Mouse (Mus musculus) hindbrain, embryonic 12.5 days (tissue): ENCODE measurements around the gene Hecw2. TPM values are rescaled to one million over a fixed set of nuclear protein-coding genes. Genes with fewer than 3 reads are reported as not detected.

Experiments used
- ATAC-seq: fragments of 200-750 bp; cut with Nextera tagmentation; 2 replicates; pipeline ENCODE4 v1.8.0; 2017; ENCODE audit warnings: moderate TSS enrichment; ENCODE audit not compliant: low FRiP score
- H3K27ac ChIP-seq: fragments of 300-500 bp; sonication (generic); 2 replicates; pipeline ENCODE4 v1.5.1; 2016; ENCODE audit warnings: mild to moderate bottlenecking
- H3K27me3 ChIP-seq: fragments of 300-500 bp; sonication (generic); 2 replicates; pipeline ENCODE4 v1.6.1; 2016; ENCODE audit warnings: mild to moderate bottlenecking
- H3K36me3 ChIP-seq: fragments of 300-500 bp; sonication (generic); 2 replicates; pipeline ENCODE4 v1.6.1; 2016; ENCODE audit warnings: mild to moderate bottlenecking
- H3K4me1 ChIP-seq: fragments of 300-500 bp; sonication (generic); 2 replicates; pipeline ENCODE4 v1.6.1; 2016
- H3K4me2 ChIP-seq: fragments of 300-500 bp; sonication (generic); replicated peaks from 2 replicates; pipeline ENCODE4 v1.6.1; 2016; ENCODE audit warnings: mild to moderate bottlenecking
- H3K4me3 ChIP-seq: fragments of 300-500 bp; sonication (generic); 2 replicates; pipeline ENCODE4 v1.5.1; 2016; ENCODE audit warnings: mild to moderate bottlenecking
- H3K9ac ChIP-seq: fragments of 300-500 bp; sonication (generic); 2 replicates; pipeline ENCODE4 v1.6.1; 2016; ENCODE audit warnings: mild to moderate bottlenecking, moderate library complexity
- H3K9me3 ChIP-seq: fragments of 300-500 bp; sonication (generic); replicated peaks from 2 replicates; pipeline ENCODE4 v1.6.1; 2016; ENCODE audit warnings: mild to moderate bottlenecking
- WGBS: fragments of 180-500 bp; shearing (Covaris S2); methylation state at CpG from one replicate; pipeline ENCODE4 v1.1.7; 2016; 5-methylcytosine and 5-hydroxymethylcytosine counted together
- polyA plus RNA-seq: library from polyadenylated mRNA; unstranded; fragments of >200 nt; fragmentation: Nextera tagmentation; extraction: Ambion mirVana; gene quantifications from 2 replicates; pipeline ENCODE4 v1.2.1, GENCODE M21; 2016

The Hecw2 gene
- polyA plus RNA-seq, 1 experiment from 2014 or later, result 8.7 TPM

DNA sequence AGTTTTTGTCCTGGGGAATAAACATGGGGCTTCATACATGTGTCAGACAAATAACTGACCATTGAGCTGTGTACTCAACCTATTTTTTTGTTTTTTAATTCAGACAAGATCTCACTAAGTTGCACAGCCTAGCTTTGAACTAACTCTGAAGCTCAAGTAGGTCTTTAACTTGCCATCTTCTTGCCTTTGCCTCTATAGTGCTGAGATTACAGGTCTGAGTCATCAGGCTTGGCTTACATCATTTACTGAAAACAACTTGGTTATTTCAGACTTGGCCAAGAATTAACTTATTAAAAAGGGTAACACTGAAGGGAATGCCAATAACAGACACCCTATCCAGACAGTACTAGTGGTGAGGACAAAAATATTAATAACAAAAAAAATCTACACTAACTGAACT lies 335.8 kb downstream of the Hecw2 start:
- no peak for ATAC-seq
- Histone ChIP-seq H3K27me3 (no peaks in the 10 kb centered on the region), H3K4me1 (no peaks in the 10 kb centered on the region), H3K36me3 (no peaks in the 10 kb centered on the region), H3K27ac (no peak overlapping the region), H3K4me3 (no peak overlapping the region), H3K4me2 (no peak overlapping the region), H3K9ac (no peak overlapping the region), H3K9me3 (no peaks in the 10 kb centered on the region)

DNA sequence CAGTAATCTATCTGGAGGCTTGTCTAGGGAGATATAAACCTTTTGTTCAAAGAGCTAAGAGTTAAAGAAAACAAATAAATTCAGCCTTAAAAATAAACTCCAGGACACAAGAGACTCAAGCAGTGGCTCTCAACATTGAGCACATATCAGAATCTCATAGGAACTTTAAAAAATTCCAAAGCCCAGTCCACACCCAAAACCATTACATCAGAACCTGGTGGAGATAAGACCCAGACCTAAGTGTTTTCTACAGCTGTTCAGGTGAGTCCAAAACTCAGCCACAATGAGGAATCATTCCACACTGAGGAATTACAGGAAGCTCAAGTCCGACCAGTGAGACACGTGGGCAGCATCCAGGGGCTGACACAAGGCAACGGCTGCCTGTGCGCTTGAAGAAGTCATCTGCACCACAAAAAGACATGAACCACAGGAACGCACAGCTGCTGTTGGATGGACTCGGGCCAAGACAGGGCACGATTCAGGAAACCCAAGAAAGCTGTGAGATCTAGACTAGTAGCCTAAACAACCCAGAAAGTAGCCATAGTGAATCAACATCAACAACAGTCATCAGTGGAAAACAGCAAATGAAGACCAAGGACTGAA lies 338.4 kb downstream of the Hecw2 start:
- Histone ChIP-seq H3K4me3 (no peak overlapping the region), H3K4me1 (no peaks in the 10 kb centered on the region), H3K27me3 (no peaks in the 10 kb centered on the region), H3K4me2 (no peak overlapping the region), H3K27ac (no peak overlapping the region), H3K9ac (no peak overlapping the region), H3K36me3 (no peaks in the 10 kb centered on the region), H3K9me3 (no peaks in the 10 kb centered on the region)
- ATAC-seq, result no peak
- 91% methylated on average over 7 of the region's 7 CpGs for WGBS

DNA sequence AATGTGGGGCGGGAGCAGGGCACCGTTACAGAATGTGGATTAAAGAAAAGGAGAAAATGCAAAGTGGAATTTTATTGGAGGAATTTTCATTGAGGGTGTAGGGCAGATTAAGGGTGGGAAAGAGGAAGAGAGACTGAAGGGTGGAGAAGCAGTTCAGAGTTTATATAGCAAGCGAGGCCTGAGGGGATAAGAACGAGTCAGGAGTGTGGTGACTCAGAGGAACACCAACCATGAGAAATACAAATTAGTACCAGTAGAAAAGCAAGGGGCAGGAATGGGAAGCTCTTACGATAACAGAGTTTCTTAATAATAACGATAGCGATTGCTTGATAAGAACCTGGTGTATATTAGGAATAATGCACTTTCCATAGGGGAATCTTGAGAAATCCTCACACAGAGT lies 339.2 kb downstream of the Hecw2 start:
- Histone ChIP-seq H3K9ac (no peak overlapping the region), H3K27me3 (no peaks in the 10 kb centered on the region), H3K27ac (no peak overlapping the region), H3K4me1 (no peaks in the 10 kb centered on the region), H3K4me3 (no peak overlapping the region), H3K9me3 (no peaks in the 10 kb centered on the region), H3K36me3 (no peaks in the 10 kb centered on the region), H3K4me2 (no peak overlapping the region)
- WGBS, result 92% methylated on average over 7 of the region's 7 CpGs
- no peak for ATAC-seq

DNA sequence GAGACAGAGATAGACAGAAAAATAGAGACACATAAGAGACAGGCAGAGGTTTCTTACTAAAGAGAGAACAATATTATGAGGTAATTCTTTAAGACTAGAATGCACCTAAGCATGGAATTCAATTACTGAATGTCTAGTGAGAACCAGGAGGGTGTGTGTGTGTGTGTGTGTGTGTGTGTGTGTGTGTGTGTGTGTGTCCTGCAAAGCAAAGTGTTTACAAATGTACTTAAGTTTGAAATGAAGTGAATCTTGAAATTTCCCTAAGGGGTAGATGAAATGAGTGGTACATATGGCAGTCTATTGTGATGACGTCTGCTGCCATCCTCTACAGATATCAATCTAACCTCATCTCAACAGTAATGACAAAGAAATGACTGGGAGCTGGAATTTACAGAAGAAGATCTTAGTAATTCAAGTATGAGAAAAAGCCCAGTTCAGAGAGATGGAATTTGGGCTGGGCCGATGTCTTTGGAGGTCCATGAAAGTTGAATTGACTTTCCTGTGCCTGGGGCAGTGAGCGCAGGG lies 342.8 kb downstream of the Hecw2 start:
- WGBS, result 84% methylated on average over 3 of the region's 3 CpGs
- no peak for ATAC-seq
- Histone ChIP-seq H3K4me3 (no peak overlapping the region), H3K9me3 (no peaks in the 10 kb centered on the region), H3K27ac (no peak overlapping the region), H3K36me3 (no peaks in the 10 kb centered on the region), H3K27me3 (no peaks in the 10 kb centered on the region), H3K4me2 (no peak overlapping the region), H3K9ac (no peak overlapping the region), H3K4me1 (no peaks in the 10 kb centered on the region)

DNA sequence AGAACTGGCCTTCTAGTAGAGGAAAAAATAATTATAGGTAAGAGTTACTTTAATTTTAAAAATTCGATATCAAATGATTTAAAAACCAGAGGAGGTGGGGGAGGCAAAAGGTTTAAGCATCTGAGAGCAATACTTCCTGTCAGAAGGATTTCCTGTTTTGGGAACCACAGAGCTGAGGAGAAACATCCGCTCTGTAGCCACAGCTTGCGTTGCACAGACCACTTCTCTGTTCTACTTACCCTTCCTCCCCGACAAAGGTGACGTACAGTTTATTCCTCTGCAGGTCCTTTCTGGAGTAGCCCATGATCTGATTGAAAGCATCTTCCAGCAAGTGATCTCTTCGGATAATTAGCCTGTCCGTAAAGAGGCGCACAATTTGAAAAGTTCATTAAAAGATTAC lies 343.6 kb downstream of the Hecw2 start:
- WGBS, result 89% methylated on average over 8 of the region's 8 CpGs
- Histone ChIP-seq H3K27me3 (no peaks in the 10 kb centered on the region), H3K4me1 (no peaks in the 10 kb centered on the region), H3K4me2 (no peak overlapping the region), H3K9ac (no peak overlapping the region), H3K36me3 (no peaks in the 10 kb centered on the region), H3K4me3 (no peak overlapping the region), H3K9me3 (no peaks in the 10 kb centered on the region), H3K27ac (no peak overlapping the region)
- no peak for ATAC-seq

DNA sequence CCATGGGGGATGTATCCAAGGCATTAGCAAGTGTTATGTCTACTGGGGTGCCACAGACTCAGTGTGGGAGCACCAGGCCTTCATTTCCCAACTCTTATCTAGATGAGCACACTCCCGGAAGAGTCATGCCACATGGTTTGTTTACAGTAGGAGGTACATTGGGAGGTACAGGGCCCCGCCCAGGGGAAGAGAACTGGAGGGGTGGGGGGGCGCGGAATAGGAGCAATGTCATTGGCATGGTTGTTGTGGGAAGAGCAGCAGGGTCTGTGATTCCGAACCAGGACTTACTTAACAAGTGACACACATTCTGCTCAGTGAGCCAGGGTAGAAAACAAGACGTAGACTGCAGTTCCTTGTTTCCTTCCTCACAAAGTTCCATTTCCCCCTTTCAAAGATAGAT lies 344.1 kb downstream of the Hecw2 start:
- Histone ChIP-seq H3K27ac (no peak overlapping the region), H3K4me3 (no peak overlapping the region), H3K9ac (no peak overlapping the region), H3K9me3 (no peaks in the 10 kb centered on the region), H3K27me3 (no peaks in the 10 kb centered on the region), H3K4me2 (no peak overlapping the region), H3K36me3 (no peaks in the 10 kb centered on the region), H3K4me1 (no peaks in the 10 kb centered on the region)
- no peak for ATAC-seq
- WGBS, result 79% methylated on average over 6 of the region's 6 CpGs

DNA sequence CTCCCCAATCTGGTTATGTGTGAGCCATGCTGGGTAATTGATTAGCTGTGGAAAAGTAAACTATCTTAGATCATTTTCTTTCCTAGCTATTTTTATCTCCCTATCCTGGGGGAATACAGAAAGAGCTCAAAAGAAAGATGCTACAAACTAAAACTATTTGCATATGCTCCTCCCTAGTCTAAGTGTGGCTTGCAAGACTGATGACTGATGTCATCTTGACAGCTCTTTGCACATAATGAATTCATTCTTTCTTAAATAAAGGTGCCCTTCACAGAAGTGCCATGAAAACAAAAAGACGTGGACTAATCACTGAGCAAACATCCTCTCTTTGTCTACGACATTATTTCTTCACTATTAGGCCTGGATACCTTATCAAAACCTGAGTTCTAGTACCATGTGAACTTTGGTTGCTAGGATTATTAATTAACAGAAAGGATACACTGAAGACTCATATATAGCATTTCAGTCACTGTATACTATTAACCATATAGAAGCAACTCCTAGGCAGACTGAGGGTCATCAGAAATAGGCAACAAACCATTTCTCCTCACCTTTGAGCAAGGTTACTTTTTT lies 348.2 kb downstream of the Hecw2 start:
- Histone ChIP-seq H3K27me3 (no peaks in the 10 kb centered on the region), H3K27ac (no peak overlapping the region), H3K9me3 (no peaks in the 10 kb centered on the region), H3K4me1 (no peaks in the 10 kb centered on the region), H3K36me3 (no peaks in the 10 kb centered on the region), H3K4me2 (no peak overlapping the region), H3K9ac (no peak overlapping the region), H3K4me3 (no peak overlapping the region)
- WGBS, result 51% methylated on average over 2 of the region's 2 CpGs
- no peak for ATAC-seq

DNA sequence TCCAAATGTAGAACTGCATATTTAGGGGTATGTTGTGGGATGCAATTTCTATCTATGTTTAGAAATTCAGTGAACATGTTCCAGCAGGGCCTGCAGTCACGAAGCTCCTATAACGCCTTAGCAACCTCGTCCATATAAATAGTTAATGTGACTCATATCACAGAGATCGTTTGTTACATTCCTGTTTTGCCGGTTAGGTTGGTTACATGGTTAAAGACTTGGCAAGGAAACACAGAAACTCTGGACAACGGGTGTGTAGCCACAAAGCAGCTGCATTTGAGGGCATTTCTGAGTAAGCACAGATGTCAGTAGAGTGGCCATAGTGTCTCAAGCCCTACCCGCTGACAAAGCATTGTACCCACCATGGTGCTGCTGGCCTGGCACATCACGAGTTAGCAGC lies 349.1 kb downstream of the Hecw2 start:
- H3K9me3 ChIP-seq, result no peaks in the 10 kb centered on the region
- H3K36me3 ChIP-seq, result no peaks in the 10 kb centered on the region
- no peak overlapping the region for H3K9ac ChIP-seq
- H3K4me2 ChIP-seq, result no peak overlapping the region
- no peaks in the 10 kb centered on the region for H3K4me1 ChIP-seq
- H3K4me3 ChIP-seq, result no peak overlapping the region
- 87% methylated on average over 8 of the region's 8 CpGs for WGBS
- H3K27ac ChIP-seq, result no peak overlapping the region
- no peaks in the 10 kb centered on the region for H3K27me3 ChIP-seq
- ATAC-seq, result no peak

DNA sequence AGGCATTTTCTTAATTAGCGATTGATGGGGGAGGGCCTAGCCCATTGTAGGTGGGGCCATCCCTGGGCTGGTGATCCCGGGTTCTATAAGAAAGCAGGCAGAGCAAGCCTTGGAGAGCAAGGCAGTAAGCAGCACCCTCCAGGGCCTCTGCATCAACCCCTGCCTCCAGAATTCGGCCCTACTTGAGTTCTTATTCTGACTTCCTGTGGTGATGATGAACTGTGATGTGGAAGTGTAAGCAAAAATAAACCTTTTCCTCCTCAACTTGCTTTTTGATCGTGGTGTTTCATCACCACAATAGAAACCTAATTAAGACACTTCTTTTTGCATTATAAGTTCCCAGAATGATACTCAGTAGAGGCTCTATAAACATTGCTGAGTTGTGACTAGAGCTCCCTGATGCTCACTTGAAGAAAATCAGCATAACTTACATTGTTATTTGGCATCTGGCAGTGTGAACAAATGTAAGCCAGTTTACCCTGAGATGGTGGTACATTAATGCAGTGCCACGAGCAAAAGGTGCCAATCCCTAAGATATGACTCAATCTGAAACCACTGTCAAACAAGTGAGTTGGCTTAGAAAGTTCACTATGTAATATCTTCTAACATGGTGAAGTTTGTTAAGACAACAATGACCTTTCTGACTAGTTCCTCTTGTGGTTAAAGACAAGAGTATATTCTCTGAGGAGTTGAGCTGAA lies 349.9 kb downstream of the Hecw2 start:
- Histone ChIP-seq H3K4me3 (no peak overlapping the region), H3K9ac (no peak overlapping the region), H3K27me3 (no peaks in the 10 kb centered on the region), H3K36me3 (no peaks in the 10 kb centered on the region), H3K4me1 (no peaks in the 10 kb centered on the region), H3K4me2 (no peak overlapping the region), H3K27ac (no peak overlapping the region), H3K9me3 (no peaks in the 10 kb centered on the region)
- ATAC-seq, result no peak
- 77% methylated on average over 5 of the region's 5 CpGs for WGBS

DNA sequence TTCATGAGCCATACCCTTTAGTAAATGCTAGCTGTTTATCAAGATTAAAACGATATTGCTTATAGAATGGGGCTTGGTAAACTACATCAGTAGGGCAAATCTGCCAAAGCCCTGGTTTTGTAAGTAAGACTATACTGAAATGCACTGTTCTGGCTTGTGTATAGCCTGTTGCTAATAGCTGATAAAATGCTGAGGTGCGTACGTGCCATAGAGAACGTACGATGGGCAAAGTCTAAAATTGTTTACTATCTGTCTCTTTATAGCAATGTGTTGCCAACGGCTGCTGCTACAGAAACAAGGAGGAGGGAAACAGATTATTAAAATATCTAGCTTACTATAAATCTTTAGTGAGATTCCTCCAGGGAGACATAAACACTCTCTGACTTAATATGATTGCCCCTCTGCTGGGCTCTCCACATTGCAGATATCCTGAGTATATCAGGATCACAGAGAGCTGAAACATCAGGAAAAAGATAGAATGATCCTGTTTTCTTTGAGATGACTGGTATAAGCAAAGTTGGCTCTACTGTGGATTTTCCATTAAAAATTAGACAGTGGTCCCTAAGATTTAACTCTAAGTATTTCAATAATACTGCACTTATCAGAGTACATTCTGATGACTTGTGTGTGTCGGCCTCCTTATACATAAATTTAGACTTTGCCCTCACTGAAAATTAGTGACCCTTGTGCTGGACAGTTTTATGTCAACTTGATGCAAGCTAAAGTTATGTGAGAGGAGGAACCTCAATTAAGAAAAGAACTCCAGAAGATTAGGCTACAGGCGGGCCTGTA lies 350.6 kb downstream of the Hecw2 start:
- no peaks in the 10 kb centered on the region for H3K4me1 ChIP-seq
- no peak for ATAC-seq

DNA sequence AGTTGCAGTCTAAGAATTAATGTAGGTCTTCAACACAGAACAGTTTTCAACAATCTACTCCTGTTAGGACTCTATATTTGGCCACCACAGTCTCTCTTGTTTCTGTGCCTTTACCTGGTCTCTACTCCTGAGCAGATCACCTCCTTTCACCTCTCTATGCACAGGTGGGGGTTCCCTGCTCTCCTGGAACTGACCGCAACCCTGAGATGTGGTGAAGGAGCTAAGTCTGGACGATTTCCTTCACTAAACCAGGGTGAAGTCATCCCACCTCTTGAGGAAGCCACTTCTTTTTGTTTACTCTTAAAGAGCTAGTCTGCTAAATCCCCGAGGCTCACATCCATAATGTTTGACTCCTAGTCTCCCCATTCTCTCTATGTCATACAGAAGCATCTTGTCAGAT lies 351.9 kb downstream of the Hecw2 start:
- Histone ChIP-seq H3K36me3 (0 out of 2 replicates have a peak, but pooled peaks cover 5% of the 10 kb centered on the region), H3K4me3 (no peak overlapping the region), H3K4me1 (no peaks in the 10 kb centered on the region), H3K9me3 (no peaks in the 10 kb centered on the region), H3K4me2 (no peak overlapping the region), H3K9ac (no peak overlapping the region), H3K27ac (no peak overlapping the region), H3K27me3 (no peaks in the 10 kb centered on the region)
- 84% methylated on average over 3 of the region's 3 CpGs for WGBS
- no peak for ATAC-seq

More for the DNA sequence above, 350.6 kb downstream of the Hecw2 start:
- whole genome bisulfite sequencing, result 92% methylated on average over 8 of the region's 8 CpGs
- Histone ChIP-seq H3K27ac (no peak overlapping the region), H3K9ac (no peak overlapping the region), H3K4me2 (no peak overlapping the region), H3K36me3 (no peaks in the 10 kb centered on the region), H3K27me3 (no peaks in the 10 kb centered on the region), H3K4me3 (no peak overlapping the region), H3K9me3 (no peaks in the 10 kb centered on the region)

DNA sequence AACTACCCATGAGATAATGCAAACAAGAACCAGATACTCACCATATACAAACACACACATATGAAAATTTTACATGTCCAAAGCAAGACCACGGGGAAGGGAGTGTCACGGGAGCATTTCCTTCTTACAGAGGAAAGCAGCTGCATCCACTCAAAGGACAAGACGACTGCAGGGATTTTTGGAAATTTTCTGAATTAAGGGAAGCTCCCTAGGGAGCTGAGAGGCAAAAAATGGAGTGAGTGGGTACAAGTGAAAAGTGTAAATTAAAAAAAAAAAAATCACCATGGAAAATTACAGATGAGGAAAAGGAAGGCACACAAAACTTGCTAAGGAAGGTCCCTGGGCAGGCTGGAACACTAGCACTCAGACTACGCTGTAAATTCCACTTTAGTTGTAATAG lies 353.9 kb downstream of the Hecw2 start:
- no peak for ATAC-seq
- H3K9ac ChIP-seq, result no peak overlapping the region
- no peaks in the 10 kb centered on the region for H3K9me3 ChIP-seq
- H3K4me1 ChIP-seq, result no peaks in the 10 kb centered on the region
- H3K4me3 ChIP-seq, result no peak overlapping the region
- 0 out of 2 replicates have a peak, but pooled peaks cover 8% of the 10 kb centered on the region for H3K36me3 ChIP-seq
- no peak overlapping the region for H3K4me2 ChIP-seq
- no peak overlapping the region for H3K27ac ChIP-seq
- no peaks in the 10 kb centered on the region for H3K27me3 ChIP-seq
- WGBS, result 73% methylated on average over 4 of the region's 4 CpGs
